Mouse (Mus musculus): ENCODE measurements around the gene Tcerg1l. TPM values are rescaled to one million over a fixed set of nuclear protein-coding genes. Genes with fewer than 3 reads are reported as not detected.

Gene Tcerg1l
- total and polyA plus RNA-seq, 3 experiments = not detected

GRCm38 (mm10) chr7:138199333-138200058 is 198.0 kb downstream of the Tcerg1l start:
- H3K9me3 ChIP-seq (replicated peaks; ENCODE audit: insufficient read depth, low read length) = no peaks in the 10 kb centered on the region
- H3K27me3 ChIP-seq (ENCODE audit: control insufficient read depth in 1 of 2, insufficient read depth in 2 of 2, low read length in 2 of 2) = no peaks in the 10 kb centered on the region
- no peak overlapping the region for H3K9ac ChIP-seq (ENCODE audit: control insufficient read depth, low read depth, low read length, poor library complexity, severe bottlenecking)
- TF ChIP-seq TBP (IDR thresholded peaks at IDR 0.05; ENCODE audit: low read depth, low read length) (no peak), NELFE (IDR thresholded peaks at IDR 0.05; ENCODE audit: low read depth, low read length) (no peak), USF1 (IDR thresholded peaks at IDR 0.05; ENCODE audit: low read depth, low read length) (no peak), RAD21 (IDR thresholded peaks at IDR 0.05; ENCODE audit: low read depth, low read length) (no peak), GATA1 (IDR thresholded peaks at IDR 0.05; ENCODE audit: low read depth, low read length) (no peak), JUND (IDR thresholded peaks at IDR 0.05; ENCODE audit: low read depth, low read length) (no peak), UBTF (IDR thresholded peaks at IDR 0.05; ENCODE audit: borderline replicate concordance, insufficient read depth, low read depth, low read length) (no peak), MAZ (IDR thresholded peaks at IDR 0.05; ENCODE audit: low read depth, low read length) (no peak), E2F4 (IDR thresholded peaks at IDR 0.05; ENCODE audit: borderline replicate concordance, low read depth, low read length) (no peak), MAX (IDR thresholded peaks at IDR 0.05; ENCODE audit: low read length) (no peak), ETS1 (IDR thresholded peaks at IDR 0.05; ENCODE audit: low read depth, low read length) (no peak), EP300 (IDR thresholded peaks at IDR 0.05; ENCODE audit: low read depth in 1 of 2, low read length in 2 of 2) (no peak), HCFC1 (IDR thresholded peaks at IDR 0.05; ENCODE audit: low read depth, low read length) (no peak), ZKSCAN1 (IDR thresholded peaks at IDR 0.05; ENCODE audit: low read depth, low read length) (no peak), POLR2AphosphoS2 (IDR thresholded peaks at IDR 0.05; ENCODE audit: low read length) (no peak), MAFK (IDR thresholded peaks at IDR 0.05; ENCODE audit: borderline replicate concordance, low read depth, low read length) (no peak), TAL1 (IDR thresholded peaks at IDR 0.05; ENCODE audit: low read length) (no peak)
- no peak for DNase-seq (ENCODE audit: low read depth, low spot score)
- H3K27ac ChIP-seq (ENCODE audit: control insufficient read depth, low read depth, low read length) = no peak overlapping the region
- no peaks in the 10 kb centered on the region for H3K36me3 ChIP-seq (ENCODE audit: control insufficient read depth in 1 of 2, insufficient read depth in 2 of 2, low read length in 2 of 2)
- no peaks in the 10 kb centered on the region for H3K79me2 ChIP-seq (ENCODE audit: control insufficient read depth, insufficient read depth, low read length, poor library complexity)
- no peak overlapping the region for H3K4me3 ChIP-seq (ENCODE audit: control insufficient read depth in 1 of 2, insufficient read depth in 1 of 2, low read depth in 2 of 2, low read length in 2 of 2)
- no peaks in the 10 kb centered on the region for H3K4me1 ChIP-seq (ENCODE audit: control insufficient read depth in 1 of 2, insufficient read depth in 2 of 2, low read length in 2 of 2)

- TF ChIP-seq ZMIZ1 (IDR thresholded peaks at IDR 0.05; ENCODE audit: low read depth, low read length) (no peak), BHLHE40 (IDR thresholded peaks at IDR 0.05; ENCODE audit: borderline replicate concordance, low read depth, low read length) (no peak), MYC (IDR thresholded peaks at IDR 0.05; ENCODE audit: low read depth, low read length) (no peak), POLR2AphosphoS2 (IDR thresholded peaks at IDR 0.05; ENCODE audit: low read length) (no peak), MYB (IDR thresholded peaks at IDR 0.05; ENCODE audit: low read depth, low read length) (no peak), RAD21 (IDR thresholded peaks at IDR 0.05; ENCODE audit: low read depth, low read length) (no peak), MAFK (IDR thresholded peaks at IDR 0.05; ENCODE audit: borderline replicate concordance, low read depth, low read length) (no peak), CHD1 (IDR thresholded peaks at IDR 0.05; ENCODE audit: low read depth, low read length) (no peak)
- Histone ChIP-seq H3K9me3 (replicated peaks; ENCODE audit: insufficient read depth, low read length) (no peaks in the 10 kb centered on the region), H3K79me2 (ENCODE audit: control insufficient read depth, insufficient read depth, low read length, poor library complexity) (no peaks in the 10 kb centered on the region), H3K27ac (ENCODE audit: control insufficient read depth, low read depth, low read length) (no peak overlapping the region), H3K36me3 (ENCODE audit: control insufficient read depth in 1 of 2, insufficient read depth in 2 of 2, low read length in 2 of 2) (no peaks in the 10 kb centered on the region), H3K4me1 (ENCODE audit: control insufficient read depth in 1 of 2, insufficient read depth in 2 of 2, low read length in 2 of 2) (no peaks in the 10 kb centered on the region), H3K9ac (ENCODE audit: control insufficient read depth, low read depth, low read length, poor library complexity, severe bottlenecking) (no peak overlapping the region), H3K4me3 (ENCODE audit: control insufficient read depth in 1 of 2, insufficient read depth in 1 of 2, low read depth in 2 of 2, low read length in 2 of 2) (no peak overlapping the region), H3K27me3 (ENCODE audit: control insufficient read depth in 1 of 2, insufficient read depth in 2 of 2, low read length in 2 of 2) (no peaks in the 10 kb centered on the region)
- DNase-seq (ENCODE audit: low read depth, low spot score) = no peak
Measured at GRCm38 (mm10) chr7:138196139-138196538, 201.4 kb downstream of the Tcerg1l start.
